In genomic region chr7:140855860-140856784, GRCm38 (mm10) we compare ENCODE assay signal across 8 mouse cellular contexts. TPM values are rescaled to one million over a fixed set of nuclear protein-coding genes. Genes with fewer than 3 reads are reported as not detected.
DNase-seq lines count a peak whose midpoint lies in the region; ATAC-seq and TF ChIP-seq lines count a peak whose summit lies in the region.

Gene Gm45785 (minus strand): TSS chr7:140856331.

- peak within 1 kb of the TSS; percentile 85 for H3K9ac ChIP-seq in ES-Bruce4 (ENCODE audit: low read depth, poor library complexity, severe bottlenecking)
- peak within 1 kb of the TSS; percentile 96 for H3K9ac ChIP-seq in forebrain, embryonic 14.5 days (ENCODE audit: low read length)
- H3K9ac ChIP-seq in neural tube, embryonic 15.5 days (replicated peaks) = peak within 1 kb of the TSS; percentile 94

- intact Hi-C loops in heart, postnatal 14 days (cut with DNase I) = loop anchor here (2.0 to 5.0 kb wide), 2 partner anchors 85 to 316 kb away; partner anchors contain the start of genes Pgghg and Rnh1

- 1% methylated on average over 51 of the region's 51 CpGs for WGBS in forebrain, embryonic 14.5 days
- WGBS in neural tube, embryonic 15.5 days = 2% methylated on average over 51 of the region's 51 CpGs

- ATAC-seq in forebrain, embryonic 14.5 days = peak; percentile 82
- ATAC-seq in neural tube, embryonic 15.5 days (ENCODE audit: low FRiP score) = peak; percentile 77

- no peaks in the 10 kb centered on the region for H3K27me3 ChIP-seq in ES-Bruce4 (ENCODE audit: control insufficient read depth, insufficient read depth, low read length, poor library complexity, severe bottlenecking)
- no peaks in the 10 kb centered on the region for H3K27me3 ChIP-seq in forebrain, embryonic 14.5 days (replicated peaks; ENCODE audit: control insufficient read depth, insufficient read depth, low read length)
- no peaks in the 10 kb centered on the region for H3K27me3 ChIP-seq in neural tube, embryonic 15.5 days (replicated peaks)

- no peak for TF ChIP-seq CTCF in ES-Bruce4 (IDR thresholded peaks at IDR 0.05; ENCODE audit: low read depth, low read length)

- TF ChIP-seq EP300 in ES-Bruce4 (IDR thresholded peaks at IDR 0.05; ENCODE audit: insufficient read depth, low read depth, low read length) = no peak

- peak; percentile 39 for TF ChIP-seq POLR2A in ES-Bruce4 (IDR thresholded peaks at IDR 0.05; ENCODE audit: insufficient read depth, low read length)

- H3K4me1 ChIP-seq in ES-Bruce4 (ENCODE audit: control insufficient read depth, insufficient read depth, low read length) = peaks cover 3% of the 10 kb centered on the region
- peaks cover 18% of the 10 kb centered on the region for H3K4me1 ChIP-seq in forebrain, embryonic 14.5 days (ENCODE audit: control insufficient read depth, insufficient read depth, low read length)
- H3K4me1 ChIP-seq in neural tube, embryonic 15.5 days = peaks cover 38% of the 10 kb centered on the region

- H3K27ac ChIP-seq in ES-Bruce4 (ENCODE audit: insufficient read depth, low read length) = peak within 1 kb of the TSS; percentile 20
- H3K27ac ChIP-seq in forebrain, embryonic 14.5 days (ENCODE audit: low read depth, low read length) = peak within 1 kb of the TSS; percentile 88
- H3K27ac ChIP-seq in neural tube, embryonic 15.5 days (replicated peaks) = peak within 1 kb of the TSS; percentile 93

- peaks cover 24% of the 10 kb centered on the region for H3K36me3 ChIP-seq in ES-Bruce4 (ENCODE audit: control insufficient read depth, insufficient read depth, low read length, poor library complexity, severe bottlenecking)
- peaks cover 60% of the 10 kb centered on the region for H3K36me3 ChIP-seq in forebrain, embryonic 14.5 days (ENCODE audit: control insufficient read depth, insufficient read depth, low read length)
- H3K36me3 ChIP-seq in neural tube, embryonic 15.5 days = peaks cover 55% of the 10 kb centered on the region

- peak within 1 kb of the TSS; percentile 98 for H3K4me2 ChIP-seq in forebrain, embryonic 14.5 days (ENCODE audit: low read length)
- peak within 1 kb of the TSS; percentile 95 for H3K4me2 ChIP-seq in neural tube, embryonic 15.5 days

- H3K4me3 ChIP-seq in ES-Bruce4 (ENCODE audit: low read depth, low read length) = peak within 1 kb of the TSS; percentile 84
- H3K4me3 ChIP-seq in forebrain, embryonic 14.5 days (ENCODE audit: low read depth, low read length) = peak within 1 kb of the TSS; percentile 78
- peak within 1 kb of the TSS; percentile 95 for H3K4me3 ChIP-seq in neural tube, embryonic 15.5 days (replicated peaks)

- no peaks in the 10 kb centered on the region for H3K9me3 ChIP-seq in ES-Bruce4 (replicated peaks; ENCODE audit: control insufficient read depth, insufficient read depth, low read length, poor library complexity, severe bottlenecking)
- no peaks in the 10 kb centered on the region for H3K9me3 ChIP-seq in forebrain, embryonic 14.5 days (replicated peaks; ENCODE audit: control insufficient read depth, low read length)
- no peaks in the 10 kb centered on the region for H3K9me3 ChIP-seq in neural tube, embryonic 15.5 days (replicated peaks)

- peak; percentile 76 for DNase-seq in cerebellum, adult 11 months
- DNase-seq in forebrain, embryonic 14.5 days (ENCODE audit: low spot score) = peak; percentile 94
- peak; percentile 79 to 84 for DNase-seq in heart, postnatal 14 days
- DNase-seq in layer of hippocampus, adult 11-12 months (ENCODE audit: low spot score) = peak; percentile 89
- peak; percentile 94 to 95 for DNase-seq in lung, adult 18-20 months
- DNase-seq in testis, postnatal 14 days (ENCODE audit: low spot score) = peak; percentile 86

RNA-seq across cellular contexts. Expression of gene Gm45785, which starts in this region (rescaled TPM):
- polyA plus RNA-seq in ES-Bruce4 (2011; ENCODE audit: insufficient read depth, insufficient read length, low read depth, missing spikeins) = not detected in 2 replicates
- not detected in 2 replicates for polyA plus RNA-seq in forebrain, embryonic 14.5 days (2014; fragmentation: Nextera tagmentation; extraction: Ambion mirVana)
- not detected for total RNA-seq in heart, postnatal 14 days (2021)
- polyA plus RNA-seq in neural tube, embryonic 15.5 days (2015; fragmentation: Nextera tagmentation; extraction: Ambion mirVana) = not detected in 2 replicates

Comparison
In these comparisons a context has a peak if more than half of its experiments do, and no peak if none do; other contexts are left out.
1. Peak in every context shown above with its lines: DNase-seq, ATAC-seq, H3K4me3 ChIP-seq and H3K27ac ChIP-seq.
2. Peak in DNase-seq, ATAC-seq, H3K4me3 ChIP-seq, H3K27ac ChIP-seq, H3K9ac ChIP-seq and H3K4me2 ChIP-seq in forebrain, embryonic 14.5 days; RNA of the gene not detected or under 1 TPM.
3. Peak in DNase-seq in heart, postnatal 14 days; RNA of the gene not detected or under 1 TPM.
4. Peak in ATAC-seq, H3K4me3 ChIP-seq, H3K27ac ChIP-seq, H3K9ac ChIP-seq and H3K4me2 ChIP-seq in neural tube, embryonic 15.5 days; RNA of the gene not detected or under 1 TPM.
5. H3K27ac ChIP-seq: peak in every context shown above with its lines; median percentile 93 in neural tube, embryonic 15.5 days; 88 in forebrain, embryonic 14.5 days; 20 in ES-Bruce4.